Mouse (Mus musculus) liver, embryonic 16.5 days (tissue): ENCODE results near the gene Ntm. TPM values are rescaled to one million over a fixed set of nuclear protein-coding genes. Genes with fewer than 3 reads are reported as not detected.

Experiments used
- ATAC-seq: fragments of 200-750 bp; cut with Nextera tagmentation; 2 replicates; pipeline ENCODE4 v1.8.0; 2017; ENCODE audit warnings: low read depth, mild to moderate bottlenecking, moderate number of reproducible peaks, moderate library complexity
- H3K27ac ChIP-seq: fragments of 300-500 bp; sonication (generic); 2 replicates; pipeline ENCODE4 v1.5.1; 2014; ENCODE audit warnings: mild to moderate bottlenecking, low read length
- H3K27me3 ChIP-seq: fragments of 300-500 bp; sonication (generic); 2 replicates; pipeline ENCODE4 v1.6.1; 2014; ENCODE audit warnings: low read depth, low read length, mixed read lengths; ENCODE audit not compliant: control insufficient read depth, insufficient read depth
- H3K36me3 ChIP-seq: fragments of 300-500 bp; sonication (generic); 2 replicates; pipeline ENCODE4 v1.6.1; 2014; ENCODE audit warnings: mild to moderate bottlenecking; ENCODE audit not compliant: control insufficient read depth, insufficient read depth
- H3K4me1 ChIP-seq: fragments of 300-500 bp; sonication (generic); 2 replicates; pipeline ENCODE4 v1.6.1; 2014; ENCODE audit warnings: low read depth, low read length, mixed read lengths; ENCODE audit not compliant: control insufficient read depth
- H3K4me2 ChIP-seq: fragments of 300-500 bp; sonication (generic); 2 replicates; pipeline ENCODE4 v1.6.1; 2014; ENCODE audit warnings: low read depth, low read length, mixed read lengths
- H3K4me3 ChIP-seq: fragments of 300-500 bp; sonication (generic); 2 replicates; pipeline ENCODE4 v1.5.1; 2014; ENCODE audit warnings: low read depth, mild to moderate bottlenecking, low read length
- H3K9ac ChIP-seq: fragments of 300-500 bp; sonication (generic); 2 replicates; pipeline ENCODE4 v1.6.1; 2014; ENCODE audit warnings: low read depth, low read length
- H3K9me3 ChIP-seq: fragments of 300-500 bp; sonication (generic); replicated peaks from 2 replicates; pipeline ENCODE4 v1.6.1; 2016; ENCODE audit warnings: low read length; ENCODE audit not compliant: control insufficient read depth
- WGBS: fragments of 180-500 bp; shearing (Covaris S2); extraction: QIAGEN DNeasy Blood & Tissue Kit; methylation state at CpG from one replicate; pipeline ENCODE4 v1.1.7; 2014; ENCODE audit not compliant: insufficient replicate concordance; 5-methylcytosine and 5-hydroxymethylcytosine counted together
- polyA plus RNA-seq: library from polyadenylated mRNA; unstranded; fragments of >200 nt; fragmentation: Nextera tagmentation; extraction: Ambion mirVana; gene quantifications from 2 replicates; pipeline ENCODE4 v1.2.1, GENCODE M21; 2015

The Ntm gene
- polyA plus RNA-seq, 1 experiment from 2014 or later = 0.33 TPM

DNA sequence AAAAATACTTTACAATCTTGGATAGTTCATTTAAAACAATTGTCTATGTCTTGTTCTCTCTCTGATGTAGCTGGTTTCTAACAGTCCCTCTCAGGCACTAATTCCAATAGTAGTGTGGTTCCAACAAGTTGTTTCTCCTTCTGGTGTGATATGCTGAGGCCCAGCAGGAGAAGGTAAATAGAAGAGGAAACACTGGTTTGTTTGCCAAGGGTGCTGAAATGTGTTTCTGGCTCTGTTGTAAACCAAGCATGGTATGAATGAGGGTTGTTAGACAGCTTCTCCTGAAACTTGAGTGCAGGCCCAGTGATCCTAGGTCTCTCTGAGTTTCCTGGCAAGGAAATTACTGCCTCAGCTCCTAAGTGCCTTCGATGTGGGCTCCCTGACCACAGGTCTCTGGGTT, 985.7 kb downstream of the Ntm start:
- no peaks in the 10 kb centered on the region for H3K9me3 ChIP-seq
- no peaks in the 10 kb centered on the region for H3K4me1 ChIP-seq
- ATAC-seq = no peak
- no peak overlapping the region for H3K4me2 ChIP-seq
- H3K36me3 ChIP-seq = no peaks in the 10 kb centered on the region
- no peak overlapping the region for H3K27ac ChIP-seq
- H3K9ac ChIP-seq = no peak overlapping the region
- no peak overlapping the region for H3K4me3 ChIP-seq
- WGBS = 45% methylated on average over 1 of the region's 1 CpGs
- H3K27me3 ChIP-seq = no peaks in the 10 kb centered on the region

DNA sequence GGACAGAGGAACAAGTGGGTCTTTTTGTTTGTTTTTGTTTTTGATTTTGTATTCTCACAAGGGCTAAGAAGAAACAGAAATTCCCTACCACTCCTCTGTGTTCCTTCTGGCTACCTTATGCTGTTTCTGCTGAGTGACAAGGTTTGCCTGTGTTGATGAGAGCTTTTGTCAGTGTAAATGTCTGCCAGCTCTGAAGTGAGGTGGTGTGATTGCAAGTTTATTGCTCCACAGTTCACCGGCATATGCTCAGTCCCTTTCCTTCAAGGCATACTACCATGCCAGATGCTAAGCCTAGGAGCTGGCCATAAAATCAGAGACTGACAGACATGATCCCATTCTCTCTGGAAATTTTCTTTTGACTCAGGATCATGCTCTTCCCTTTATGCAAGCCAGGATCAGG, 993.5 kb downstream of the Ntm start:
- WGBS = 55% methylated on average over 1 of the region's 1 CpGs
- no peaks in the 10 kb centered on the region for H3K36me3 ChIP-seq

More for the DNA sequence above, 993.5 kb downstream of the Ntm start:
- Histone ChIP-seq H3K27me3 (no peaks in the 10 kb centered on the region), H3K4me2 (no peak overlapping the region), H3K9me3 (no peaks in the 10 kb centered on the region), H3K4me3 (no peak overlapping the region), H3K9ac (no peak overlapping the region), H3K4me1 (no peaks in the 10 kb centered on the region), H3K27ac (no peak overlapping the region)
- ATAC-seq = no peak
